Mouse (Mus musculus) embryonic facial prominence, embryonic 15.5 days (tissue): ENCODE data around the gene Irf5. TPM values are rescaled to one million over a fixed set of nuclear protein-coding genes. Genes with fewer than 3 reads are reported as not detected.
A peak's percentile ranks its signal among the peaks of the same experiment; 100 is the strongest.

ENCODE experiments used
- ATAC-seq: fragments of 200-750 bp; cut with Nextera tagmentation; 2 replicates; pipeline ENCODE4 v1.8.0; 2017; ENCODE audit warnings: low read depth, moderate TSS enrichment; ENCODE audit not compliant: insufficient number of reproducible peaks, low FRiP score, low TSS enrichment
- H3K27ac ChIP-seq: fragments of 300-500 bp; sonication (generic); replicated peaks from 2 replicates; pipeline ENCODE4 v1.5.1; 2015; ENCODE audit warnings: mild to moderate bottlenecking, inconsistent platforms
- H3K27me3 ChIP-seq: fragments of 300-500 bp; sonication (generic); 2 replicates; pipeline ENCODE4 v1.6.1; 2015; ENCODE audit warnings: inconsistent platforms
- H3K36me3 ChIP-seq: fragments of 300-500 bp; sonication (generic); 2 replicates; pipeline ENCODE4 v1.6.1; 2015; ENCODE audit warnings: mild to moderate bottlenecking, inconsistent platforms
- H3K4me1 ChIP-seq: fragments of 300-500 bp; sonication (generic); 2 replicates; pipeline ENCODE4 v1.6.1; 2015; ENCODE audit warnings: inconsistent platforms
- H3K4me2 ChIP-seq: fragments of 300-500 bp; sonication (generic); replicated peaks from 2 replicates; pipeline ENCODE4 v1.6.1; 2015; ENCODE audit warnings: mild to moderate bottlenecking, inconsistent platforms
- H3K4me3 ChIP-seq: fragments of 300-500 bp; sonication (generic); replicated peaks from 2 replicates; pipeline ENCODE4 v1.5.1; 2015; ENCODE audit warnings: mild to moderate bottlenecking, inconsistent platforms
- H3K9ac ChIP-seq: fragments of 300-500 bp; sonication (generic); 2 replicates; pipeline ENCODE4 v1.6.1; 2015; ENCODE audit warnings: inconsistent platforms
- H3K9me3 ChIP-seq: fragments of 300-500 bp; sonication (generic); replicated peaks from 2 replicates; pipeline ENCODE4 v1.6.1; 2016; ENCODE audit warnings: inconsistent platforms
- WGBS: fragments of 180-500 bp; shearing (Covaris S2); methylation state at CpG from one replicate; pipeline ENCODE4 v1.1.7; 2015; 5-methylcytosine and 5-hydroxymethylcytosine counted together
- polyA plus RNA-seq: library from polyadenylated mRNA; unstranded; fragments of >200 nt; fragmentation: Nextera tagmentation; extraction: Ambion mirVana; gene quantifications from 2 replicates; pipeline ENCODE4 v1.2.1, GENCODE M21; 2015

Irf5 gene
- 6.8 and 8.2 TPM in 2 replicates for polyA plus RNA-seq

- WGBS = under 1% methylated on average over 72 of the region's 96 CpGs
- Histone ChIP-seq H3K4me1 (peaks cover 31% of the 10 kb centered on the region), H3K9ac (peak within 1 kb of the TSS; percentile 39), H3K9me3 (no peaks in the 10 kb centered on the region), H3K4me3 (peak within 1 kb of the TSS; percentile 57), H3K36me3 (no peaks in the 10 kb centered on the region), H3K27ac (no peak within 1 kb of the TSS), H3K27me3 (peaks cover 45% of the 10 kb centered on the region), H3K4me2 (peak within 1 kb of the TSS; percentile 99)
- ATAC-seq = 0 out of 2 replicates have a peak, but pooled peaks have one; percentile 8
Observed at GRCm38 (mm10) chr6:29526281-29527251, at the start of gene Irf5. Irf5 (plus strand) TSS chr6:29526625.

DNA sequence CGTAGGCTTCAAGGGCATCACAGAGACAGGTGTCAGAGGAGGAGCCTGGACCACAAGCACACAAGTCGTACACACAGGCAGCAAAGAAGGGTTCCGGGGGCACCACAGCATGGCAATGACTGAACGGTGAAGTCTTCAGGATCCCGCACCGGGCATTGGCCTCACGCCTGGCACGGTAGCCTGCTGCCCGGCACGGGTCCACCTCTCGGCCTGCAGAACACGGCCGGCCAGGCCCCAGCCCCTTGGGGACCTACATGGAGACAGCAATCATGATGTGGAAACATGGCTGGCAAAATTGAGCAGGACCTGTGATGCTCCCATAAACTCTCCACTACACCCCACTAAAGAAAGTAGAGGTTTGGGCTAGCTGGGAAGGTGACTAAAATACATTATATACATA is 43.7 kb upstream of the Irf5 start:
- no peak overlapping the region for H3K4me2 ChIP-seq

GRCm38 (mm10) chr6:29484716-29485559 is 41.5 kb upstream of the Irf5 start:
- Histone ChIP-seq H3K9ac (no peak overlapping the region), H3K27me3 (no peaks in the 10 kb centered on the region), H3K36me3 (0 out of 2 replicates have a peak, but pooled peaks cover 5% of the 10 kb centered on the region), H3K4me1 (peaks cover 8% of the 10 kb centered on the region), H3K4me3 (peak overlapping the region; percentile 38), H3K9me3 (no peaks in the 10 kb centered on the region), H3K27ac (no peak overlapping the region), H3K4me2 (peak overlapping the region; percentile 77)
- WGBS = 13% methylated on average over 26 of the region's 26 CpGs
- peak; percentile 63 for ATAC-seq

More for the DNA sequence above, 43.7 kb upstream of the Irf5 start:
- Histone ChIP-seq H3K9me3 (no peaks in the 10 kb centered on the region), H3K36me3 (0 out of 2 replicates have a peak, but pooled peaks cover 5% of the 10 kb centered on the region), H3K4me3 (no peak overlapping the region), H3K27me3 (no peaks in the 10 kb centered on the region), H3K27ac (no peak overlapping the region), H3K4me1 (peaks cover 8% of the 10 kb centered on the region), H3K9ac (no peak overlapping the region)
- ATAC-seq = no peak
- 94% methylated on average over 13 of the region's 13 CpGs for WGBS

- no peaks in the 10 kb centered on the region for H3K27me3 ChIP-seq
- H3K4me3 ChIP-seq = no peak overlapping the region
- H3K9ac ChIP-seq = no peak overlapping the region
- no peak overlapping the region for H3K27ac ChIP-seq
- H3K9me3 ChIP-seq = no peaks in the 10 kb centered on the region
- ATAC-seq = no peak
- no peak overlapping the region for H3K4me2 ChIP-seq
- 41% methylated on average over 2 of the region's 2 CpGs for WGBS
- peaks cover 8% of the 10 kb centered on the region for H3K4me1 ChIP-seq
- H3K36me3 ChIP-seq = 0 out of 2 replicates have a peak, but pooled peaks cover 8% of the 10 kb centered on the region
Observed at GRCm38 (mm10) chr6:29485951-29486350, 40.5 kb upstream of the Irf5 start.

DNA sequence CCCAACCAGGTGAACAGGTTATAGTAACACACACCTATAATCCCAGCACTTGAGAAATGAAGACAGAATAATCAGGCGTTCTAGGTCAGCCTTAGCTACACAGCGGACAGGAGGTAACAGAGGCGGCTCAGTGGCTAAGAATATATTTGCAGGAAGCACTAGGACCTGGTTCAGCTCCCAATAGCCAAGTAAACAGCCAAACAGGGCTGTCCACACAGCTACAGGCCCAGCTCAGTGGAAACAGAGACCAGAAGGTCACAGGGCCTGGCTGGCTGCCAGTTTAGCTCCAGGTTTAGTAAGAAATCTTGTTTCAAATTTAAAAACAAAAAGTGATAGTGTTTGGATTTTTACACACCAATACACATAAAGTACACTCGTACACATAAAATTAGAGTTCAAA is 32.3 kb upstream of the Irf5 start:
- Histone ChIP-seq H3K27ac (no peak overlapping the region), H3K27me3 (peaks cover 7% of the 10 kb centered on the region), H3K9me3 (no peaks in the 10 kb centered on the region), H3K9ac (no peak overlapping the region), H3K4me3 (no peak overlapping the region), H3K4me1 (no peaks in the 10 kb centered on the region), H3K36me3 (0 out of 2 replicates have a peak, but pooled peaks cover 10% of the 10 kb centered on the region), H3K4me2 (no peak overlapping the region)
- 82% methylated on average over 4 of the region's 4 CpGs for WGBS
- no peak for ATAC-seq

DNA sequence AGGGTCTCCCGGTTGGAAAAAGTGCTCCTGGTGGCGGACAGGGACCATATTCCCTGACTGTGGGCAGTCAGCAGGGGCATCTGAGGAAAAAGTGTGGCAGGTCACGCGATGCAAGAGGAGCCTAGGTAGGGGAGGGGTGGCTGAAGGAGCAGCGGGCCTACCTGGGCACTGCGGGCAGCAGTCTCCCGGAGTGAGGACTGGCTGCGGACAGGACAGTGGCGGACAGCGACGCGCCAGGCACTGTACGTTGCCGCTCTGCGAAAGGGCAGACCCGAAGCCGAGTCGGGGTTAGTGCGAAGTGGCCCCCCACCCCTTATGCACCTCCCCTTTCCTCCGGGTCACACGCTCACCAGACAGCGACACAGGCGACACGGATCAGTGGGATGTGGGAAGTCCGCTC is 30.2 kb upstream of the Irf5 start:
- H3K4me2 ChIP-seq = no peak overlapping the region
- no peak for ATAC-seq

GRCm38 (mm10) chr6:29497791-29498190 is 28.6 kb upstream of the Irf5 start:
- H3K4me2 ChIP-seq = no peak overlapping the region
- H3K4me3 ChIP-seq = no peak overlapping the region
- ATAC-seq = no peak
- no peaks in the 10 kb centered on the region for H3K9me3 ChIP-seq
- 53% methylated on average over 2 of the region's 2 CpGs for WGBS
- H3K4me1 ChIP-seq = no peaks in the 10 kb centered on the region
- 0 out of 2 replicates have a peak, but pooled peaks cover 15% of the 10 kb centered on the region for H3K36me3 ChIP-seq
- peaks cover 7% of the 10 kb centered on the region for H3K27me3 ChIP-seq
- H3K27ac ChIP-seq = no peak overlapping the region
- H3K9ac ChIP-seq = no peak overlapping the region

More for the DNA sequence above, 30.2 kb upstream of the Irf5 start:
- H3K4me1 ChIP-seq = no peaks in the 10 kb centered on the region
- no peaks in the 10 kb centered on the region for H3K9me3 ChIP-seq
- H3K36me3 ChIP-seq = 0 out of 2 replicates have a peak, but pooled peaks cover 10% of the 10 kb centered on the region
- H3K4me3 ChIP-seq = no peak overlapping the region
- 27% methylated on average over 25 of the region's 25 CpGs for WGBS
- peaks cover 7% of the 10 kb centered on the region for H3K27me3 ChIP-seq
- no peak overlapping the region for H3K9ac ChIP-seq
- H3K27ac ChIP-seq = no peak overlapping the region

GRCm38 (mm10) chr6:29500177-29500576 is 26.2 kb upstream of the Irf5 start:
- Histone ChIP-seq H3K36me3 (0 out of 2 replicates have a peak, but pooled peaks cover 15% of the 10 kb centered on the region), H3K9me3 (no peaks in the 10 kb centered on the region), H3K27me3 (peaks cover 7% of the 10 kb centered on the region), H3K4me3 (no peak overlapping the region), H3K27ac (no peak overlapping the region), H3K4me1 (no peaks in the 10 kb centered on the region), H3K4me2 (no peak overlapping the region), H3K9ac (no peak overlapping the region)
- 94% methylated on average over 7 of the region's 7 CpGs for WGBS
- ATAC-seq = no peak

- peaks cover 10% of the 10 kb centered on the region for H3K27me3 ChIP-seq
- no peaks in the 10 kb centered on the region for H3K9me3 ChIP-seq
- H3K4me1 ChIP-seq = peaks cover 4% of the 10 kb centered on the region; the same call in 1 of the 2 replicates
- H3K9ac ChIP-seq = no peak overlapping the region
- no peak for ATAC-seq
- no peak overlapping the region for H3K4me2 ChIP-seq
- no peak overlapping the region for H3K4me3 ChIP-seq
- H3K27ac ChIP-seq = no peak overlapping the region
- H3K36me3 ChIP-seq = 0 out of 2 replicates have a peak, but pooled peaks cover 15% of the 10 kb centered on the region
- 89% methylated on average over 6 of the region's 6 CpGs for WGBS
Observed at GRCm38 (mm10) chr6:29500810-29501209, 25.6 kb upstream of the Irf5 start.

DNA sequence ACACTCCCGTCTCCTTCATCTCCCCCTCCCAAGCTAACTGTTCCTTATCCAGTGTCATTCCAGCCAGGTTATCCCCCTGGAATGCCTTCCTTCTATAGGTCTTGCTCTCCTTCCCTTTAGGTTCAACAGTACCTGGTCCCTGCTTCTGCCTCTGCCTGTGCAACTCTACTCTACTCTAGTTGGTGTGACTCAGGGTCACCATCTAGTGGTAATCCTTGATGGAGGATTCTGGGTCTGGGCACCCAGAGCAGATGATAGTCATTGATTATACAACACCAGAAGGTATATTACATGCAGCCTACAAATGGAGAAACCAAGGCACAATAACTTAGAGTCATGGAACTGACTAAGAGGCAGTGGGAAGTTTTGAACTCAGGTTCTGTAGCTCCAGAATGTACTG is 24.8 kb upstream of the Irf5 start:
- peaks cover 10% of the 10 kb centered on the region for H3K4me1 ChIP-seq
- no peak overlapping the region for H3K4me3 ChIP-seq
- H3K4me2 ChIP-seq = no peak overlapping the region
- 92% methylated on average over 1 of the region's 1 CpGs for WGBS
- peaks cover 7% of the 10 kb centered on the region for H3K27me3 ChIP-seq
- ATAC-seq = no peak
- H3K9me3 ChIP-seq = no peaks in the 10 kb centered on the region
- H3K9ac ChIP-seq = no peak overlapping the region
- 0 out of 2 replicates have a peak, but pooled peaks cover 15% of the 10 kb centered on the region for H3K36me3 ChIP-seq
- no peak overlapping the region for H3K27ac ChIP-seq

GRCm38 (mm10) chr6:29505493-29505892 is 20.9 kb upstream of the Irf5 start:
- no peak for ATAC-seq
- 92% methylated on average over 5 of the region's 5 CpGs for WGBS

More at GRCm38 (mm10) chr6:29505493-29505892, 20.9 kb upstream of the Irf5 start:
- Histone ChIP-seq H3K36me3 (0 out of 2 replicates have a peak, but pooled peaks cover 9% of the 10 kb centered on the region), H3K4me1 (peaks cover 31% of the 10 kb centered on the region), H3K9me3 (no peaks in the 10 kb centered on the region), H3K27ac (no peak overlapping the region), H3K9ac (no peak overlapping the region), H3K4me2 (no peak overlapping the region), H3K4me3 (no peak overlapping the region), H3K27me3 (peaks cover 3% of the 10 kb centered on the region; the same call in 1 of the 2 replicates)
